Mouse (Mus musculus) lung, postnatal 4 days (tissue): ENCODE results near the gene Chmp6.

Experiments
- DNase-seq, 2 experiments: peaks; one replicate each; pipeline ENCODE4 v3.0.0; 2021

Chmp6 gene

DNA sequence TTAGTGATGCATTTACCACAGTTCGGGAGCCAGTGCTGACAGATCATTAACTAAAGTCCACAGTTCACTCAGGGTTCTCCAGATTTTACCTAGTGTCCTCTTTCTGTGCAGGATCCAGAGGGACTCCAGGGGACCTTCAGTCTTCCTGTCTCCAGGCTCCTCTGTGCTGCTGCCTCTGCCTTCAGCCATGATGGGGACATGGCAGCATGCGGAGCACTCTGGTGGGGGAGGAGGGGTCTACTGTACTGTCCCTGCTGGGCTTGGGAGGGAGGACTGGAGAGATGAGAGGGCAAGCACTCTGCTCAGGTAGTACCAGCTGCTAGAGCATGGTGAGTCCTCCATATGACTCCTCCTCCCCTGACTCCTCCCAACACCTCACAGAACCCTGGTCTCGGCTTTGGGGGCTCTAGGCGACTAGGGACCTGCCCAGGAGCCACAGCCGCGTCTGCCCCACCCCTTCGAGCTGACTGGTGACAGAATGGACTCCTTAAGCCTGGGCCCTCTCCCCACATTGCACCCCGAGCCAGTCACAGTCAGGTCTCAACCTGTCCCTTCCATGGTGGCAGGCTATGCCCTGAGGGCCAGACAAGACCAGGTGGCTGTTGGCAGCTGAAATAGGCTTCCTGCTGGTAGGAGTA is 26.0 kb downstream of the Chmp6 start:
- DNase-seq = no peak

DNA sequence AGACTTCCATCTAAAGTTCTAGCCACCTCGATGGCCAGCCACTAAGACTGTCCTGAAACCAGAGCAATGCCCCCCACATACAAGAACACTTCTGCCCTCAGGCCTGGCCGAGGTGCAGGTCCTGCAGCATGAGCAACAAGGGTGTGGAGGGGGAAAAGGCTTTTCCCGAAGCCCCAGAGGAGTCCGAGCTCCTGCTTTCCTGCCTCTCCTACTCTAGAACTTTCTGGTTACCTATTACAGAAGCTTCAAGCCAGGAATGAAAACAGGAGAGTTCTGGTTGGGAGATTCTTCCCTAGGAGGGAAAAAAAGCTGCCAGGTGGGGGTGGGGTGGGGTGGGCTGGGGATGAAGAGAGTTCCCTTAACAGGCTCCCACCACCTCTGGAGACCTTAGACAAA is 26.5 kb downstream of the Chmp6 start:
- DNase-seq = no peak

DNA sequence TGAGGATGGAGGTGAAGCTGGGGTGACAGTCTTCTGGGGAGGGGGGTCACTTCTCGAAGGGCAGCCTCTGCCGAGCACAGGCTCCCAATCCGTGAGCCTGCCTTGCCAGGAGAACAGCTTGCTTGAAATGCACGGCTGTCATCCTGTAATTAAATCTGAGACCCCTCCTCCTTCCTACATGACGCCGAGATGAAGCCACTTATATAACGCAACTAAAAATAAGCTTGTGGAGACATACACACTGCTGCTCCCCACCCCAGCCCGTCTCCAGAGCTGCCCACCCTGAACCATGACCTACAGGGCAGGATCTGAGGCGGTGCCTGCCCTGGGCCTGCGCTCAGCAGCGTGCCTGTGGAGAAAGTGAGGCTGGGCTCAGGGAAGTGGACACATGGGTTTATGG is 26.9 kb downstream of the Chmp6 start:
- DNase-seq = no peak

DNA sequence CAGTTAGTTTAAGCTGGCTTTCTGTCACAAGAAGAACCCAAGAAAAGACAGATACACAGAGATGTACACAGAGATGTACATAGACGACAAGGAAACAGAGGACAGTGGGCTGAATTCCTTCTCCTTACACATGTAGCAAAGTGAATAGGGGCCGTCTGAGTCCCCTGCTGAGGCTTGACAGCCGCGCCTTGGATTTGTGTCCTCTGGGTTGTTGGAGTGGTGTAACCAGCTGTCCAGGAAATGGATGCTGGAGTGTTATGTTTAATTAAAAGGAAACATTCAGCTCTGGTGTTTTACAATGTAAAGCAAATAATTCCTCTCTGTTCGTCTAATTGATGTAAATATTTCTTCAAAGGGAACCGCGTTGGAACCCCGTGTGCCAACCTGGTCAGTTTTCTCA is 28.6 kb downstream of the Chmp6 start:
- DNase-seq = no peak

DNA sequence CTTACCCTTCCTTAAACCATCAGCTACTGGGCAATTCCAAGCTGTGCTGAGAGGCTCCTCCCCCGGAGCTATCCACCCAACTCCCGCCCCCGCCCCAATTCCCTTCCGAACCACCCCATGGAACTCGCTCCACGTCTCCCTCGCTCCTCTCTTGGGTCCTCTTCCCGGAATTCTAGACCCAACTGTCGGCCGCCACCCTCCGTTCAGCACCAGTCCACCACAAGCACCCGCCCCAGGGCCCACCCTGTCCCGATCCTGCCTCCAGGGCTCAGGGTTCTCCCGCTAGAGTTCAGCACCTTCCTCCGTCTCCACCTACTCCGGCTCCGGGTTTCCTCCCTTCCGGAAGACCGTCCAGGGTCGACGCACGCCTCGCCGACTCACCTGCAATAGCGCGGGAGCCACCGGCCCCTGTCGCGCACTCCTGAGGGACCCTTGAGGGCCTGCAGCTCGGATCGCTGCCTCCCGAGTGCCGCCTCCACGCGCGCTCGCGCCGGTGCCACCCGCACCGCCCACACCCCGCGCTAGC is 29.0 kb downstream of the Chmp6 start:
- DNase-seq = no peak

DNA sequence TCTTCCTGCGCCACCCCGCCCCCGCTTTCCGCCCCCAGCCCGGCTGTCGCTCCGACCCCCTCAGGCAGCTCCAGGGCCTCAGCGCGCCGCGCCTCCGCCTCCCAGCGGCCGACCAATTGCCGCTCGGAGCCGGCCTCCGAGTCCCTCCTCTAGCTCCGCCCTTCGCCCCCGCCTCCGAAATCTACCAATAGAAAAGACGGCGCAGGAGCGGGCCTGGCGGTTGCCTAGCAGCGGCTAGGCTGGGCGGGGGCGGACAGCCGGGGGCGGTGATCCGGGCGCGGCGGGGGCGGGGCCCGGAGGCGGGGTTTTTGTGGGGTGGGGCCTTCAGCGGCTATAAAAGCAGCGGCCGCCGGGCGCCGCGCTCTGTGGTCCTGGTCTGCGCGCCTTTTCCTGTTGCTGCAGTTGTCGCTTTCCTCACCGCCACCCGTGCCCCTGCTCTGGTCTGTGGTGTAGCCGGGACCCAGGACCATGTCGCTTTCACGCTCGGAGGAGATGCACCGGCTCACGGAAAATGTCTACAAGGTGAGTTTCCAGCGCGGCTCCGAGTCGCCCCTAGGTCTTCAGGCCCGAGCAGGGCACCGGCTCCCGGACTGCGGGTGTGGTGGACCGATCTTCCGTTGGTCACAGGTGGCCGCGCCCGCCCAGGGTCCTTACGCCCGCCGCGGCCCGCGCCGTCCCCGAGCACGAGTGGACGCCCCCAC is 29.6 kb downstream of the Chmp6 start, which contains the start of gene Baiap2:
Gene Baiap2, plus strand, starts transcription at position 37 of the 701 bp plus-strand sequence.
- peak; percentile 99 for DNase-seq

DNA sequence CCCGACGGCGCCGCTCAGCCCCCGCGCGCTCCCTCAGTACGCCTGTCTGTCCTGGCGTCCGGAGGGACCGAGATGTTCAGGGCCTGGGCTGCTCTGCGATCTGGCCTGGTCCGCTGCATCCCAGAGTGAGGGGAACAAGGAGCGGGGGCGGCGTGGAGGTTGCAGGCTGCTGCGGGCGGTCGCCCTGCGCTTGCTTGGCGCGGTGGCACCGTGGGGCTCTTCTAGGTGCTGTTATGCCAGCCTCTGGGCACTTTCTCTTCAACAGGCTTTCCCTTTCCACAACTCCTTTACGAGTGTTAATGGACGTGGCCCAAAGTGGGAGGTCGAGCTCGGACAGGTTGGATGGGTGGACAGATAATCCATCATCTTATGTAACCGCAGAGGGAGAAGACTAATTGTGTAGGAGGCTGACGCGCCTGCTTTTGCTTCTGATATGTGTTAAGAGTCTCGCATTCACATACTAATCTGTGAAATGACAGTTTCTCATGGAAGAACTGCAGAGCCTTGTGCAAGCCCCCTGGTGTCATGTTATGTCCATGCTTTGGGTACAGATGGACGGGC is 30.3 kb downstream of the Chmp6 start:
- no peak for DNase-seq

DNA sequence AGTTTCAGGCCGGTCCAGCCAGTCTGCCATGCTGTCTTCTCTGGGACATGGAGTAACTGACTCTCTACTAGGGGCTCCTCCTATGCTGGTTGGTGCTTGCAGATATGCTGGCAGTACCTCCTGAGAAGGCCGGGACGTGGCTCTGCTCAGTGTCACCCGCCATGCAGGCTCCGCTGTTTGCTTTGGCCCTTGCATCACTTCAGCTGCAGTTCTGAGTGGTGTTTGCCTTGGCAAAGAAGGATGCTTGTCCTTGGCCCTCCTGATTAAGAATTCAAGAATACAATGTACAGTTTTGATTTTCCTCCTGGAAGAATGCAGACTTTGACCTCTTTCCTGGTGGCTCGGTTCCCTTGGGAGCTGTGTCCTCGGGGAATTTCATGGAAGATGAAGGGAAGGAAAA is 32.1 kb downstream of the Chmp6 start:
- peak; percentile 66 to 85 for DNase-seq

DNA sequence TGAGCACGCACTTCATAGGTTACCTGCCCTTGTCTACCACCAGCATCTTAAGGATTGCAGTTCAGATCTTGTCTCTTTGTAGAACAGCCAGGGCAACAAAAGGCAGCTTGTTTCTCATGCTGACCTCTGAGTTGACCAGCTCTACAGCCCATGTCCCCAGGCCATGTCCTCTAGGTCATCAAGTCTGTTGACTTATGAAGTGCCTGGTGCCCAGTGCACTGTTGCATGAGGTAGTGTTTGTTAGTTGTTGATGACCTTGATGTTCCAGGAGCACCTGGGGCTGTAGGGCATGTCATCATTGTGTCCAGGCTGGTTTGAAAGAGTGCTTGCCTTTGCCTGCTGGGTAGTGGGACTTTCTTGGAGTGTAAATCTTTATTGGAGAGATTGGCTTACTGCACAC is 34.2 kb downstream of the Chmp6 start:
- no peak for DNase-seq

DNA sequence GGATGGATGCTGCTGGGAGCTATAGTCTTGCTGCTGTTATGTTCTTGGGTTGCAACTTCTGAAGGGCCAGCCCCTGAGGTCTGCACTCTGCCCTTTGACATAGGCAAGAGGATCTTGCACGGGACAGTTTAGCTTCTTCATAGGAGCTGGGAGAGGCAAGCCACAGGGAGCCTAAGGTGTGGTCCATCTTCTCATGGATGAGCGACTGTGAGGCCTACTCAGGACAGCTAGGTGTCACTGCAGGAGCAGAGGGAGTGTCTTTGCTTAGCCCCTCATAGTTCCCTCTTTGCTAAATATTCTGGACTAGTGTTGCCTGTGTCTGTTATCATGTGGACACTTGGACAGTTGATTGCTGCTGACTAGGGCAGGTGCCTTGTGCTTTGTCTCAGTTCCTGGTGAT is 34.7 kb downstream of the Chmp6 start:
- no peak for DNase-seq

DNA sequence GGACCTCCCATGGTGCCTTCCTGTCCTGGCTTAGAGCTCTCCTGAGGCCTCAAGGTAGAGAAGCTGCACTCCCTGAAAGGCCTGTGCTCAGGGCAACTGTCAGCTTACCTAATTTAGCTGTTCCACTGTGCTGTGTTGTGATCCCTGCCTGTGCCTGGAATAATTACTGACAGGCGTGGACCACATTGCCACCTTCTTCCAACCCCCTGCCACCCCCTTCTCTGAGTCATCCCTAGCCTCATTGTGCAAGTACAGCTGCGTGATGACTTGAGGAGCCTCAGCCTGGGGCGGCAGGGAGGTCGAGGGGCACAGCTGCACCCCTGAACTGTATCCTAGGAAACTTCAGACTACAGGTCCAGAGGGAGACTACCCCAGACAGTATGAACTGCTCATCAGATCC is 35.1 kb downstream of the Chmp6 start:
- no peak for DNase-seq

DNA sequence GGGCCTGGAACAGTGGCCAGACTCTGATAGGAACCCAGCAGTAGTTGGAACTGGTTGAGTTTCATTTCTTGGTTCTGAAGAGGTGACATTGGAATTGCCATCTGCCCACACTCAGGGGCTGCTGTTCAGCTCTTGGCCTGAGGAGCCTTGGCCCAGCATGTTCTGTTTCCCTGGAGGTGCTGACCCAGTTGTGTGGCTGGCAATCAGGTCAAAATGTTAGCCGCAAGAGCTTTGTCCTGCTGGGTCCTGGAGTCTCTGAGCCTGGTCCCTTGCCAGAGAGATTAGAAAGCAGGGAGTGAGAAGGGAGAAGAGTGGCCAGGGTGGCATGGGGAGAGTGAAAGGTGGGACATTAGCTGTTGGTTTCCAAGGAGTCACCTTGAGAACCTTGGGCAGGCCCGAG is 35.6 kb downstream of the Chmp6 start:
- no peak for DNase-seq

DNA sequence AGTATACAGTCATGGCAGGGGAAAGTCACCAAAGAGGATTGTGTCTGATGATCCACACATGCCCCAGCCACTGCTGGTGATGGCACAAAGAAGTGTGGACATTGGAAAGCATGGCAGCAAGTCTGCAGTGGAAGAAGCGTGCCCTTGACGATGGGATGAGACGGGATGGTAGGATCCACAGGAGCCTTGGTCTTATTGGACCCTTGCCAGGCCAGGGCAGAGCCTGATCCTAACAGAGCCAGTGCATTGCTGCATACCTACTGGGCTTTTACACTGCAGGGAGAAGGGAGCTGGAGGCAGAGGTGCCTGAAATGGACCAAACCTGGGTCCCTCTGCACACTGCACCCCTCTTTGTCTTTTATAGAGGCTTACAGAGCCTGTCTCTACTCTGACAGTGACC is 37.3 kb downstream of the Chmp6 start:
- DNase-seq = no peak

DNA sequence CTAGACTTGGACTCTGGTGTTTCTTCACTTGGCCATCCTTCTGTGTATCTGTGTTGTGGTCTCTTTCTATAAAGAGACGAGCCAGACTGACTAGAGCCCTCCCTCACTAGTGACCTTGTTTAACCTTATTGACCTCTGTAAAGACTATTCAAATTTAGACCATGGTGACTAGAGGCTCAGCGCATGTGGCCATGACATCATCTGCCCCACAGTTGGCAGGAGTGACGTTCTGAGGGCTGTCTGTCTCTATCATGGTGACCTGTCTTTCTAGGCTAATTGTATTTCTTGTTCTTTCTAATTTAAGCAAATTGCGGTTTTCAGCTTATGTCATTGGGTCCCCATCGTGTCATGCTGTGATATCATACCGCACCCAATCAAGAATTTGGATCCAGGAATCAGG is 38.1 kb downstream of the Chmp6 start:
- no peak for DNase-seq

DNA sequence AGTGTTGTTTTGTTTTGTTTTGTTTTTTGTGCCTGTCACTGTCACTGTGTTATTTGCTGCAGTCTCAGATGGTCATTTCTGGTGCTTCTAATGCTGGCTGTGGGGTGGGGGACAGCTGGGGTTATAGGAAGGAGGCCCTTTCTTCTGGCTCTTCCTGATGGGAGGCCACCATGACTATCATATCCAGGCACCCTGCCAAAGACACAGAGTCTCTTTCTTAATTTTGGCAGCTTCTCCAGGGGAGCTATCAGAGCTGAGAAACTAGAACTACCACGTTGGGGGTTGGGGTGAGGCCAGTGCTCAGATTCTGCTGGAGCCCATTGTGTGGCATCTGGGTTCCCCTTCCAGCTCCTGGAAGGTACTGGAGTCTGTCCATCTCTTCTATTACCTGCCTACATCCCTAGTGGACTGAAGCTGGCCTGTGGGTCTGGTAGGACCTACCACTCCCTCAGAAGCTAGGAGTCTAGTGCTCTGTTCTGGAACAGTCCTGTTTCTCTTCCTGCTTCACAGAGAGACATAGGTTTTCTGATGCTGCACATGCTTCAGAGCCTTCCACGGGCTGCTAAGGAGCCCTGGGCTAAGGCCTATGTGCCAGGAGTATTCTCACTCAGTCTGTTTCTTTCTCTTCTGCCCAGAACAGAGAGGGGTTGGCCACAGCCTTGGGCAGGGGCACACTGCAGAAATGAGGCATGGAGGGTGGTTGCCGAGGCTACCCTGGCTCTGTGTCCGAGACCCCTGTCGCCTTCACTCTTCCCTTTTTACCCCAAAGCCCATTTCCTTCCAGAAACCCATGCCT is 39.4 kb downstream of the Chmp6 start:
- DNase-seq = peak; percentile 69 to 73

DNA sequence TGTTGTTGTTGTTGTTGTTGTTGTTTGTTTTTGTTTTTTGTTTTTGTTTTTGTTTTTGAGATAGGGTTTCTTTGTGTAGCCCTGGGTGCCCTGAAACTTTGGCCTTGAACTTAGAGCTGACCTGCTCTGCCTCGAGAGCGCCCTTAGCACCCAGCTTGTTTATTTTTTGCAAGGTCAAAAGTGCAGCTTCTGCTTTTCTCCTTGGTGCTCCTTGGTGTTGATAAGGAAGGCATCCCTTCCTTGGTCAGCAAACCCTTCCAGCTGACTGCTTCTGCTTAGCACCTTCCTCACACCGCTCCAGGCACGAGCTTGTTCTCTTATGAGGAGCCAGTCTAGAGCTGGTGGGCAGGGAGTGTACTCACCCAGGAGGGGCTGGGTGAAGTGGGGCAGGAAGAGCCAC is 41.0 kb downstream of the Chmp6 start:
- no peak for DNase-seq

DNA sequence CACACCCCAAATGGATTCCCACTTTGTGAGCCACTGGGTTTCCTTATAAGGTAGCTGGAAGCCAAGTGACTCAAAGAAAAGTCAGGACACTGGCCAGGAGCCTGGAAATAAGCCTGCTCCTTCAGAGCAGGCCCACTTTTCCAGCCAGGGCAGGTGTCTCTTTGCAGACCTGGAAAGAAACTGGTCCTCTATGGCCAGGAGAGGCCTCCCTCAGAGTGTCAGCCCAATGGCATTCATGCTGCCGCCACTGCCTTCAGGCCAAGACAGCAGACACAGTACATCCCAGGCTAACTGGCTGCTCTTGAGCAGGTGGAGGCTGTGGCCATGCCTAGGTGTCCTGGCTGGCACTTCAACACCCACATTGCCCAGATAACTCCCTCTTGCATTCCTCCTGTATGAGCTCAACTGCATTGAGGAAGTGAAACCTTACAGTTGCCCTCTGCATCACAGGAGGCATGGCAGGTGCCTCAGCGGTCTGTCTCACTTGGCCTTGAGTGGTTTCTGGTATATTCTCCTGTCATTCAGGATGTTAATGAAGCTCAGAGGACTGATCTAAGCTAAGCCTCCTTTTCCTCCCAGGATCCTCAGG is 41.6 kb downstream of the Chmp6 start:
- DNase-seq = peak; percentile 34 to 56

DNA sequence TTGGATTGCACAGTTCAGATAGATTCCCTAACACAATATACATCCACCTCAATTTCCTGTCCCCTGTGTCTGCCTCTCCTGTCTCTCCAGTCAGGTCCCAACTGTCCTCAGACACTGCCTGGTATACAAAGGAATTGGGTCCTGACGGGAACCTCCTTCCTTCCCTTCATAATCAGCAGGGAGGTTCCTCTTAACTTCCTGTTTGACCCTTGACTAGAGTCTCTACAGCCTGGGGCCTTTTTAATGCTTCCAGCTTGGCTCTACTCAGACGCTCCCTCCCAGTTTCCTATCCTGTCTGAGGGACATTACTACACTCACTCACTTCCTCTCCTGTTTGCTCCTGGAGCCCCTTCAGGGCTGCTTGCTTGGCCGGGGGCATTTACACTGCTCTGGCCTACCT is 42.2 kb downstream of the Chmp6 start:
- peak in 1 of 2 experiments; percentile 48 for DNase-seq

DNA sequence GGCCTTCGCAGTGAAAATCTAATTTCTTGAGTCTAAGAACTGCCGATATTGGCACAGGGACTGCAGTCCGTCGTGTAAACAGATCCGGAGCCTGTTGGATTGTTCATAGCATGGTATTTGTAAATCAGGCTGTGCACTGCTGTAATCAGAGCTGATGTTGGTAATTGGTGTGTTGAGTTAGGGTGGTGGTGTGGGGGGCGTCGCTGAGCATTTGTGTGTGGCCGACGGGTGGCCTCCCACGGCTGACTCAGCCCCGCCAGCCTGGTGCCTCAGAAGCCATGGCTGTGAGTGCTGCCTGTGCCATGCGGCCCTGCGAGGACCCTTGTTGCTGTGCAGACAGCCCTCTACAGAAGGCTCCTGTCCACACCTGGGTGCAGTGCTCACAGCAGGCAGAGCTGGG is 43.3 kb downstream of the Chmp6 start:
- no peak for DNase-seq

DNA sequence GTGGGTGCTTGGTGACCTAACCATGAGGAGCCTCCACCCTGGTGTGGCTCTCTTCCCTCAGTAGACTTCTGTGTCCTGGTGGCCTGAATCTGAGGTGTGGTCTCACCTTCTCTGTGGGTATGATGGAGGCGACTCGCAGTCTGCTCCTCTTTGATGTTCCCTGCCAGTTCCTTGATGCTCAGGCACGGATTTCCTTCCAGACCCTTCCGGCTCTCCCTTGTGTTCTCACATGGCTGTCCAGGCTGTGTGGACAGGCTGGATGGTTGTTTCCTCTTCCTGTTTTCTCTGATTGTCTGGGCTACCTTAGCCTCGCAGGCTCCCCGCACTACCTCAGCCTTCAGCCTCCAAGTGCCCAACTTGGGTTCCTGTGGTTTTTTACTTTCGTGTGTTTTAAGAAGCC is 45.6 kb downstream of the Chmp6 start:
- DNase-seq = peak in 1 of 2 experiments; percentile 47

DNA sequence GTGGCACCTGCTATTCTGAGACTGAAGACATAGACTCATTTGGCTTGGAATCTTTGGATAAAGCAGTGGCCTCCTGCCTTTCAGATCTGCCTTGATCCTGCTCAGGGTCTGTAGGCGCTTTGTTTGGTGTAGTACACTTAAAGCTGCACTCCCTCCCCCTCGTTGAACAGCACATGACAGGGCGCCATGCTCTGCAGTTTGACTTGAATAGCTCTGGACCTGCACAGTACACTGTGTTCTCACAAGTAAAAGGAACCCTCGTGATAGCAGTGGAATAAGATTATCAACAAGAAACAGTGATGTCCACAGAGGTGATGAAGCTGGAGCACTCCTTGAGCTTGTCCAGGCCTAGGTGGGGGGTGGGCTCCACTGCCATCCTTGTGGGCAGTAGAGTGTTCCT is 46.5 kb downstream of the Chmp6 start:
- no peak for DNase-seq

DNA sequence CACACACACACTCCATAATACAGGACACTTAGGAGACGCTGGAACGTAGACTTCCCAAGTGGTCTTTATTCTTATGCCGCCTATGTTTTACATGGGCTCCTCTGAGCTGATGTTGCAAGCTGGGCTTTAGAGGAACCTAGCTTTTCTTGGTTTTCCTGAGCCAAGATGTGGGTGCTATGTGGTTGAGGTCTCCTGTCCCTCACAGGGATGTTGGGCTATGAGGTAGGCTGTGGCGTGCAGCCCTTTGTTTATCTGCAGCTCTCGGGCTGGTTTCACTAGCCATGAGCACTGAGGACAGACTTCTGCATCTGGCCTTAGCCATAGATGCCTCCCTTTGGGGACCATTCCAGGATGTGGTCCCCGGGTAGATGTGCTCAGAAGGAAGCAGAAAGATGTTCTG is 47.4 kb downstream of the Chmp6 start:
- no peak for DNase-seq

DNA sequence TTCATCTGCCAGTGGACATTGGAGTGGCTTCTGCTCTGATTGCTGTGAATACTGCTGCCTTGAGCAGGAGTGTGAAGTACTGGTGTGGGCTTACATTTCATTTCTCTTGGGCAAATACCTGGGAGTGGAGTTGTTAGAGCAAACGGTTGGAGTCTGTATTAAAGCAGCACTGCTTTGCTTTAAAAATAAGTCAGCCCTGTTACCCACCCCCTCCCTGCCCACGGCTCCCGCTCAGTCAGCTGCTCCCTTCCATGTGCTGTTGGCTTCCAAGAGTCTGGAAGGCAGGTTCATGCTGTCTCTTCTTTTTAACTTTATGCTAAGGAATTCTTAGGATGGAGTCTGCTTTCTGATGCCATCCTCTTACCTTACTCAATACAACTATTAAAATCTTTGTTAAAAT is 48.3 kb downstream of the Chmp6 start:
- no peak for DNase-seq
